Mouse (Mus musculus) regulatory T cell (primary cell): ENCODE data around the gene Abca1.

Experiments
- in situ Hi-C: fragments of 300-600 bp; cut with MboI, MseI; formaldehyde crosslinking; loops from one replicate; pipeline ENCODE4 v1.15.1; 2025; ENCODE audit warnings: high pct_unique_total_duplicates

Gene Abca1

GRCm38 (mm10) chr4:53086636-53087035 lies 73.1 kb downstream of the Abca1 start:
- in situ Hi-C loops: no loop called here

GRCm38 (mm10) chr4:53085634-53086033 lies 74.1 kb downstream of the Abca1 start:
- in situ Hi-C loops: no loop called here

DNA sequence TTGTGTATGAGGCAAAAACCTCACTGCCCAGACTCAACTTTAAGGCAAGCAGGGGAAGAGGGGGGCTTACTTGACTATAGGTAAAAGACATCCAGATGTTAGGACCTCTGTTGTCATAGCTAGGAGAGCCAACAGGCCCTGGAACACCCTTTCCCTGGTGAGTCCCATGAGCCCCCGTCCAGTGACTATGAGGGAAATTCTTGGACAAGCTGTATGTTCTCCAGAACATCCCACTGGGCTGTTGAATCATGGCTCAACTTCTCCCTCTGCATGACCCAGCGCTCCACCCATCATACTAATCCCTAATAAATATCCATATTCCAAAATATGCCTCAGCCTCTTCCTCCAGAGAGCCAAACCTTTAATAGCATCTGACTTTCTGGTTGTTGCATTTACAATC lies 76.6 kb downstream of the Abca1 start:
- in situ Hi-C loops: no loop called here

DNA sequence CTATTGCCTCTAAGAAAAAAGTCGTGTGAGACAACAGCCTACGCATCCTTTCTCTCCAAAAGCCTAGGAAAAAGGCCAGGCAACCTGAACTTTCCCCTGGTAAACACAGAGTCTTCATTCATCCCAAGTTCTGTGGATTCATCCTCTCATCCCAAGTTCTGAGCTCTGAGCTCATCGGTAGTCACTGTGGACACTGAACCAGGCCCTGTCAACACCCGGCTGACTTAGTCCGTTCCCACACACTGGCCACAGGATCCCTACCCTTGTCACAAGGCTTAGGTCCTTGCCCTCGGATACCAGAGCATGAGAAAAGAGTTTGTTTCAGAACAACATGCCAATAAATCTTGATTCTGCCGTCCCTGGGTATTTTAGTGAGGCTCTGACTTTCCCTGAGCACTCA lies 77.2 kb downstream of the Abca1 start:
- in situ Hi-C loops: no loop called here

DNA sequence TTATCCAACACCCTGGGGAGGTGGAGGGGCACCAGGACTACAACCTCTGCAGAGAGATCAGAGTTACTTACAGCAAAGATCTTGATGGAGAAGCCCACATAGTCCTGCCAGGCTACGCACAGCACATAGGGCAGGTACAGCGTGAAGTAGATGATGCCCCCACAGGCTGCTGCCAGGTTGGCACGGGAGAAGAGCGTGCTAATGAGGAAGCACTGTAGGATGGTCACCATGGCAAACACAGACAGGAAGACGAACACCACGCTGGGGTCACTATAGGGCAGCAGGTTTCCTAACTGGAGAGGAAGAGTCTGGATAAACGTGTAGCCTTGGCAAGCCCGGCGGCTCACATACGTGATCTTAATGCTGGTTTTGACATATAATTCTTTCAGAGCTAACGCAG lies 77.8 kb downstream of the Abca1 start:
- in situ Hi-C loops: no loop called here

DNA sequence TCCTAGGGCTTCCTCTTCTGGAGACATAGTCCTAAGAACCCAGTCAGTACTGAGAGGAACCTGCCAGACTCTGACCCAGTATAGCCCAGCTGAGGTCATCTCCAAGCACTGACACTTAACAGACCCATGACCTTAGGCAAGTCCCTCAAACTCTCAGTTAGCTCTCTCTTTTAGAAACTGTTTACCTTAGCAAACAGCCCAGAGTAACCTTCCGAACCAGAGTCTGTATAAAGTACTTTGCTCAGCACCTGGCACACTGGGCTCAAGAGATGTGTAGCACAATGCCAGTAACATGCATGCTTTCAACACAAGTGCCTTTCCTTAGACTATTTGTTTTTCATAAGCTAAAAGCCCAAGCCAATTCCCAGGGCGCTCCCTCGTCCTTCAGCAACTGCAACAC lies 79.4 kb downstream of the Abca1 start:
- in situ Hi-C loops: no loop called here

- in situ Hi-C loops: loop anchor here (10.0 kb wide), 1 partner anchor 1664 kb away; no protein-coding TSS in a partner anchor
These were observed 80.8 kb downstream of the Abca1 start for GRCm38 (mm10) chr4:53078793-53079310.

- in situ Hi-C loops: loop anchor here (10.0 kb wide), 1 partner anchor 1662 kb away; no protein-coding TSS in a partner anchor
These were observed 82.8 kb downstream of the Abca1 start for GRCm38 (mm10) chr4:53076788-53077350.

DNA sequence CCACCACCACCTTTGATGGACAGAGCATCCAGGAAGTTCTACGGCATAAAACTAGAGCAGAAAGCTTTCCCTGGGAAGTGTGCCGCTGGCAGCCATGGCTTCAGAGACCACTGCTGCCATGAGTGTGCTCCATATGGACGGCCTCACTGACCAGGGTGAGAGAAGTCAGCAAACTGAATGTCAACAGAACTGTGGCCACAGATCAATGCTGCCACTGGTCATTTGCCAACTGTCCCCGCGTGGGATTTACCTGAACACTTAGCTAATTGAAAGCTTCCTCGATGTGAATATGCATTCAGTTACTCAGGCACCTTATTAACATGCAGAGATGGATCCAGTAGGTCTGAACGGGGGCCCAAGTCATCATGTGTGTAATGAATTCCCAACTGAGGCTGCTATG lies 86.7 kb downstream of the Abca1 start:
- in situ Hi-C loops: loop anchor here (10.0 kb wide), 1 partner anchor 1658 kb away; no protein-coding TSS in a partner anchor

- in situ Hi-C loops: no loop called here
These were observed 97.2 kb downstream of the Abca1 start for GRCm38 (mm10) chr4:53062301-53063008.

DNA sequence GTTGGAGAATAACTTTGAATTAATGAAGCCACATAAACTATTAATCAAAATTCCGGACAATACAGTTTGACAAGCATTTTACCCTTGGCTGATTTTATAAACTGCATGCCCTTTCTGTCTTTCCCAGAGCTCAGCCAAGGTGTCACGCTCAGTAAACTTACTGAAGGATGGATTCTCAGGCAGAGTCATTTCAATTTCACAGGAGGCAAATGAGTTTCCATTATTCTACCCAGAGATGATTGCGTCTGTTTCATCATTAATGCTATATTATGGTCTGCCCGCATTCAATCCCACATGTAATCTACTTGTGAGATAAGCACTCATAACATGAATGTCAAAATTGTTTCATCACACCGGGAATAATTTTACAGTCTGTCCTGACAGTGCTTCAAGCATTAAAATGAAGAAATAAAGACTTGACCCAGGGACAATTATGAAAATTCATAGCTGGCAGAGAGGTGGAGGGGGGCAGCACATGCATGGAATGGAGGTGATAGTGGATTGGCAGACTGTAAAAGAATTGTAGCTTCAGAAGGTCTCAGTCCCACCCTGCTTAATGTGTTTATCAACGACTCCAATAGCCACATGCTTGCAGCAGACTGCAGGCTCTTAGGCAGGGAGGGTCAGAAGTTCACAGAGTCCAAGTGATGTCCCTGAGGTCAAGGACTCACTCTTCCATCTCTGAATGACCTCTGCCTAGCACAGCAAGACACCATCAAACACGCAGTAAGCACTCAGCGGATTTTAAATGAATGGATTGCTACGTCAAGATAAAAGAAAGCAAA lies 113.3 kb downstream of the Abca1 start:
- in situ Hi-C loops: no loop called here

DNA sequence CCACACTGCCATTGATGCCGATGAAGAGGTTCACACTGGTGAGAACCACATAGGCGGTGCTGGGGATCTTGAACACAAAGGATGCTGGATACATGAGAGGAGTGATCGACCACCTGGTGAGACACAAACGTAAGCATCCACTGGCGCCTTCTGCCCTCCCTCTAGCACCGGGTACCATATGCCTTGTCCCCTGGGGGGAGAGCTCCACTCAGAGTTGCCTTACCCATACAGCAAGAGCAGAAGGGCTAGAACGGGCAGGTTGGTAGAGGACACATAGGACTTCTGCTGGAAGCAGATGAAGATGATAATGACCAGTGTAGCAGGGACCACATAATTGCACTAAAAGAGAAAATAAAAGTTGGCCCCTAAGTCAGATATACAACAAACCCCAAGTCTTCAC lies 113.9 kb downstream of the Abca1 start:
- in situ Hi-C loops: no loop called here

DNA sequence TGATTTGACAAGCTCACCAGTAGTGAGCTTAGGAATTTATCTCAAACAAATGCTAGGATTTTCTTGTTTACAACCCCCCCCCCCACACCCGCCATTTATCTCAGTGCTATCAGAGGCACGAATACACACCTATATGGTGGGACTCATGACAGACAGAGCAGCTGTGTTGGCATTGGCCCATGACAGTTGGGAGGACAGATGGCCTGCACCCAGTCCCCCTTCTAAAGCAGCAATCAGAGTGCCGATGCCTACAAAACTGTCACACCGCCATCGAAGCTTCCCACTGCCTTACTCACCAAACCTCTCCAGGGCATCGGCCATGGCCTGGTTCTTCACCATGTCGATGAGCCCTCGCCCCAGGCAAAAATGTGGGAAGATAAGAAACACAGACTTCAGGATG lies 115.9 kb downstream of the Abca1 start:
- in situ Hi-C loops: no loop called here

DNA sequence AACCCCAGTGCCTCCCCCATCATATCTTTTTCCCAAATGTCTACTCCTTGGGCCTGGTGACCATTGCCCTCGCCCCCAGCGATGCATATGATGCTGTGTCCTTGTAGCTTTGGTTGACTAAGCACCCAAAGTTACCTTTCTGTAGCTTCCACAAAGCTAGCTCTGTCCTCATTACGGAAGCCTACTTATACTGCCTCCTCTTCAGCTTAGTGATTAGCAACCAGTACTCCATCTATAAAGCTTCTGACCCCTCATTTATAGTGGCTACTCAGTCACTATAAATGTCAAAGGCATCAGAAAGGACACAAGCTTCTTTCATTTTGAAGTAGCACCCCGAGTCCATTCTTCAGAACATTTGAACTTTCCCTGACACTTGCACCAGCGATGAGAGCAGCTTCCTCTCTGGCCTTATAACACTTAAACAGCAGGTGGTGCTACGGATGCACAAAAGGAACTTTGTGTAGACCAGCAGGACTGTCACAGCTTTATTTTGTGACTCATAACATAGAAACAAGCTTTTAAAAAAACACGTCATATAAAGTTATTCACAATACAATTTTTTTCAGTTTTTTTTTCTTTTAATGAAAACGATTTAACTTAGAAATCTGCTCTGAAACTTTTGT lies 129.3 kb downstream of the Abca1 start:
- in situ Hi-C loops: no loop called here

- in situ Hi-C loops: no loop called here
These were observed 131.9 kb downstream of the Abca1 start for GRCm38 (mm10) chr4:53027811-53028210.

- in situ Hi-C loops: loop anchor here (25.0 kb wide), 1 partner anchor 587 kb away; the partner anchor contains the start of gene Smc2
These were observed 135.3 kb downstream of the Abca1 start for GRCm38 (mm10) chr4:53024397-53024796.

- in situ Hi-C loops: loop anchor here (25.0 kb wide), 1 partner anchor 586 kb away; the partner anchor contains the start of gene Smc2
These were observed 136.3 kb downstream of the Abca1 start for GRCm38 (mm10) chr4:53023189-53023925.

DNA sequence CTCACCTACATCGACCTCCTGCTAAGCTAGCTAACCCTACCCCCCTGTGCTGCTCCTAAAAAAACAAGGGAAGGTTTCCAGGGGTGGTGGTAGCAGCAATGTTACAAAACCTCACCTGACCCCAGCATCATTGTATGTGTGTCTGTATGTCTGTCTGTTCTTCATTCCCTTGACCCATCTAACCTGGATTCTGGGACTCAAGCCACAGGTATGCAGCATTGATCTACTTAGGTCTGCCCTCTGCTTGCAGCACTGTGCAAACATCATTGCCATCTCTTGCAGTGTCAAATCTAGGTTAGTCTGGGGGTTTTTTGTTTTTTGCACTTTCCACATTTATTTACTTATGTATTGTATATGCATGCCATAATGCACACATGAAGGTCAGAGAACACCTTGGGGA lies 141.3 kb downstream of the Abca1 start:
- in situ Hi-C loops: loop anchor here (10.0 to 25.0 kb wide), 2 partner anchors 416 to 581 kb away; partner anchors contain the start of gene Smc2

DNA sequence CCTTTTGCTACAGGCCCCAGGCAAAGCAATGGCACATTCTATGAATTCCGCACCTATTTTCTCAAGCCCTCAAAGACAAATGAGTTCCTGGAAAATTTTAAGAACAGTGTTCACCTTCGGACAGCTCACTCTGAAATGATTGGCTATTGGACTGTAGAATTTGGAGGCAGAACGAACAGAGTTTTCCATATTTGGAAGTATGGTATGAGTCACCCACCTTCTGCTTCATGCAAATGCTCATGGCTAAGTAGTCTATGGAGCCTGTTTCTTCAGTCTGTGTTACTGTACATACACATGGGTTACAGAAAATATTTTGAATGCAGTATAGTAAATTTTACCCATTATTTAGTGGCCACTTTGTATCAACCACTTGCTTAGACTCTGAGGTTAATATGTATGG lies 144.7 kb downstream of the Abca1 start:
- in situ Hi-C loops: loop anchor here (10.0 to 25.0 kb wide), 2 partner anchors 420 to 578 kb away; partner anchors contain the start of gene Smc2

GRCm38 (mm10) chr4:53014421-53014820 lies 145.3 kb downstream of the Abca1 start:
- in situ Hi-C loops: loop anchor here (10.0 to 25.0 kb wide), 2 partner anchors 420 to 577 kb away; partner anchors contain the start of gene Smc2
